Mouse (Mus musculus): Measurements from ENCODE around the gene Zcwpw1.

Gene Zcwpw1

DNA sequence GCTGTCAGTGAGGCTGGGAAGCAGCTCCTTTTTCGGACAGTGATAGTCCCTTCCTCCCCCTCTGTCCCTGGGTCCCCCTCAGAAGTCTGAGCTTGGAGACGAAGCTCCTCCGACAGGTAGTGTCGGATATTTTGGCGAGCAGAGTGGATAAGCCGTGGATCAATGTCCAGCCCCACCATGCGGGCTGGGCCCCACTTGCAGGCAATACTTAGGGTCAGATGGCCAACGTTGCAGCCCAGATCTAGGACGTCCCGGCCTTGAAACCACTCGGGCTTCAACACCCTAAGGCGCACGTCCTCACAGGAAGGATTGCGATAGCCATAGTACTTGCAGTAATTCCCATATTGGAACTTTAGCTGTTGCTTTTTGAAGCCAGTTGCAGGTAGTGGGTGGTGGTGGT, 3.1 kb upstream of the Zcwpw1 start:
- no peak for DNase-seq (ENCODE audit: low spot score)

DNA sequence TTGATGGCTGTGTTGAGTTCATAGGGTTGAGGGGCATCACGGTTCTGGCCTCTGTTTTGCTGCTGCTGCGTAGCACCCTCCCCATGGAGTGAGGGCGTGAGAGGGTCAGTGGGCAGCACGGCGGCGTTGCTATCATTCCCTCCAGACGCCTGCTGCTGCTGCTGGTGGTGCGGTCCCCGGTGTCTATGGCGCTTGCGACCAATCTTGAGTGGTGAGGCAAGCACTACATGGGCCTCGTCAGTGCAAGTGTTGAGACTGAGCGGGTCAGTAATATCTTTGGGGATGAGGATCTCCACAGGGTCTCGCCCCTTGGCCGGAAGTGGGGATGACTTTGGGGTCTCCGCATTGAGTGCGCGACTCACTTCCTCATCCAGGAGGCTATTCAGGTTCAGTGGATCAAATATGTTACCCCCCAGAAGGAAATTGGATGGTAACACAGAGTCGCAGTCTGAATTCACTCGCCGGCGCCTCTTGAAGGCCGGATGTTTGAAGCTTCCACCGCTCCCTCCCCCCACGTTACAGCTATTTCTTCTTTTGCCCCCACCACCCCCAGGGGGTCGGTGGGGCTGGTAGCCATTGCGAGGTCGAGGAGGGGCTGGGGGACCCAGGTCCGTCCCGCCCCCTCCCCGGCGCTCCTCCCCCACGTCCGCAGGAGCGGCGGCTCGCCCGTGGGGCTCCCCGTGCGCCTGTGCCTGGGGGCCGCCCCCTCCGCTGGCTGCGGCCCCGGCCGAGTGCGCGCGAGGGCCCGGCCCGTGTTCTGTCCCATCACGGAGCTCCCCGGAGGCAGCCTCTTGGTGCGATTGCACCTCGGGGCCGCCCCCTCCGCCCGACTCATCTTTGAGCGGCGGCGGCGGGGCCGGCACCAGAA, 2.2 kb upstream of the Zcwpw1 start:
- DNase-seq (ENCODE audit: low spot score) = no peak

DNA sequence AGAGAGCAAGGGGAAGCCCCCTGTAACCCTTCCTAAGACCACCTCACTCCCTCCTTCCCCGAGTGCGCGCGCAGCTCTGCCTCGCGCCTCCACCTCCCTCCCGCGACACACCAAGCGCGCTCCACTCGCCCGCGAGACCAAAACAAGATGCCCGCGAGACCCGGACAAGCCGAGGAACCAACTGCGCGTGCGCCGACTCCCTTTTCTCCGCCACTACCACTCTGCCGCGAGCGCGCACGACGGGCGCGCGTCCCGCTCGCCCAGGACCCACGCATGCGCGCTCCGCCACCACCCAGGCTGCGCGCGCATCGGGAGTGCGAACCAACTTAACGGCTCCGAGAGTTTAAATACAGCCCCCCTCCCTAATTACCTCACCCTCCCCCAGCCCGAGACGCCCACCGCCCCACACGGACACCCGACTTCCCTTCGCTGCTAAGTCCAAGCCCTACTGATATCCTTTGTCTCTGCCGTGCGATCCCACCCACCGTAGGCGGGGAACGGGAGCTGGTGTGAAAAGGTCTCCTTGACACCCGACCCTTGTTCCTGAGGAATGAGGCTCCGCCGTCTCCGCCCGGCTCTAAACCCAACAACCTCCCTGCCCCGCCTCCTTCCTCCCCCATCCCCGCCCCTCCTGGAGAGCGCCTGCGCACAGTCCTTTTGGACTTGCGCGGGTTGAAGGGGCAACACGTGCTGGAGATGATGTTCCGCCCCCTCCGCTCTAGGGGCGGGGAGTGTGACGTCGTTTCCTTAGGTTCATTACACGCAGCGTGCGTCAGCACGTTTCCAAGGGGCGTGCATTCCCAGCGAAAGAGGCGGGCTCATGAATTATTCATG, 1.3 kb upstream of the Zcwpw1 start:
- DNase-seq (ENCODE audit: low spot score) = peak; percentile 99

DNA sequence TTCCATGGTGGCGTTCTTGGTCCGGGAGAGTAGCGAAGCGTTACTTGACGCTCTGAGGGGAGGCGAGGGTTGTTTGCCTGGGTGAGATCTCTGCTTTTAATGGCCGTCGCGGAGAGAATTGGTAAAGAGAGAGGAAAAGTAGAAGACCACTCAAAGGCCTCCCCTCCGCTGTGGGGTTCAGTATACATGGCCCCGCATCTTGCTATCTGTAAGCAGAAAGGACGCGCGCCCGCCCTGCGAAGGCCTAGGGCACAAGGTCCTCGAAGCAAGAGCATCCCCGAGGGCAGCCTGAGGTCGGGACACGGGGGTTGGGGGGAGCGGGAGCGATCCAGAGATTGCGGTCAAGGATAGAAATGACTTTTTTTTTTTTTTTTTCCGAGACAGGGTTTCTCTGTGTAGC, 573 bp downstream of the Zcwpw1 start:
- no peak for DNase-seq (ENCODE audit: low spot score)

DNA sequence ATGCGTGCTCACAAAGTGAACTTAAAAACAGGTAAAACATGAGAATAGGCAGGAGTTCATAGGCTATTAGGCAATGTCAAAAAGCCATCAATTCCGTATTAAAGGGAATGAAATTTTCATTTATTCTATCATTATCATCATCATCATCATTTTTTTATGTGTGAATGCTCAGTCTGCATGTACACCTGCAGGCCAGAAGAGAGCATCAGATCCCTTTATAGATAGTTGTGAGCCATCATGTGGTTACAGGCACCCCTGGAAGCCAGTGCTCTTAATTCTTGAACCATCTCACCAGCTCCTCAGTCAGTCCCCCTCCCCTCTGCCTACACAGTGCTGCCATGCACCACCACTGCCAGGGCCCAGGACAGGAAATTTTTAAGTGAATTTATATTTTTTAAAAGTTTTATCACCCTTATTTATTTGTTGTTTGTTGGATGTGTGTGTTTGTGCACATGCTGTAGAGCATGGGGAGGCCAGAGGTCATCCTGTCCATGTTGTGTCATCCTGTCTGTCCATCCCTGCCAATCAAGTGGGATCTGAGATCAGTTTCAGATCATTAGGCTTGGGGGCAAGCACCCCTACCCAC, 1.4 kb downstream of the Zcwpw1 start:
- DNase-seq (ENCODE audit: low spot score) = no peak

DNA sequence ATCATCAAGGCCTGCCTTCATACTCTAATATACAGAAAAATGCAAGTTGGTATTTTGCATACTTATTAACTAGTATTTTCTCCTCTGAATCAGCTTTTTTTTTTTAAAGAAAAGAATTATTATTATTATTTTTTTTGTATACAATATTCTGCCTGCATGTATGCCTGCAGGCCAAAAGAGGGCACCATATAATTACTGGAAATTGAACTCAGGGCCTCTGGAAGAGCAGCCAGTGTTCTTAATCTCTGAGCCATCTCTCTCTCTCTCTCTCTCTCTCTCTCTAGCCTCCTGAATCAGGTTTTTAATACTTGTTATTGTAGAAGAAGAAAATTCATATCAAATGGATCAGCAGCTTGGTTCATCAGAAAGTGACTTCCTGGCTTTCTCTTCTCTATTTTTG, 4.0 kb downstream of the Zcwpw1 start:
- DNase-seq (ENCODE audit: low spot score) = no peak

DNA sequence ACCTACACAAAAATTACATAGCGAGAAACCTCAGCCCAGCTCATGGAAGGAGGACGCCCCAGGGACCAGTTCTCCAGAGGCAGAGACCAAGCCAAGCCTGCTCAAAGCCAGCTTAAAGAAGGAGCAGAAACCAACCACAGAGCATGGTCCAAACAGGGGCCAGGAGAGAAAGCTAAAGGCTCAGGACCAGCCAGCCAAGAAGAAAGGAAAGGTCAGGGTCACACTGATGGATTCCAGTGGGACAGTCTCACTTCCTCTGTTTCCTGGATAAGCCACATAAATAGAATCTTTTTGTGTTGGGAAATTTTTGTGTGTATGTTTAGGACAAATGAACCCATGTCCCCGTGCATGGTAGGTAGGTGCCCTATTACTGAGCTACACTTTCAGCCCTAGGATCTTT, 9.0 kb downstream of the Zcwpw1 start:
- no peak for DNase-seq (ENCODE audit: low spot score)

DNA sequence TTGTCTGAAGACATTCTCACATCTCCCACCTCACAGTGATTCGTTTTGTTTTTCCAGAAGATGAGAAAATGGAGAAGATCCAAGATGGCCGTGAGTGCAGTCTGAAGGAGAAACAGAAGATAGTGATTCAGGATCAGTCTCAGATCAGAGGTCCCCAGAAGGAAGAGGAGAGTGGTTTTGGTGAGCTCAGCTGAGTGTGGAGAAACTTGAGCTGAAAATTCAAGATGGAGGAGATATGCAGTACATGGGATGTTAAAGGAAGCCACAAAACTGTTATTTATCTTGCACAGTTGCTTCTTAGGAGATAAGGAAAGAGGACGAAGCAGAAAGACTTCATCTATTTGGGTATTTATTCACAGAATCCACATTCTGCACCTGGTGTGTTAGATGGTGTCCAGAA, 13.3 kb downstream of the Zcwpw1 start:
- no peak for DNase-seq (ENCODE audit: low spot score)

DNA sequence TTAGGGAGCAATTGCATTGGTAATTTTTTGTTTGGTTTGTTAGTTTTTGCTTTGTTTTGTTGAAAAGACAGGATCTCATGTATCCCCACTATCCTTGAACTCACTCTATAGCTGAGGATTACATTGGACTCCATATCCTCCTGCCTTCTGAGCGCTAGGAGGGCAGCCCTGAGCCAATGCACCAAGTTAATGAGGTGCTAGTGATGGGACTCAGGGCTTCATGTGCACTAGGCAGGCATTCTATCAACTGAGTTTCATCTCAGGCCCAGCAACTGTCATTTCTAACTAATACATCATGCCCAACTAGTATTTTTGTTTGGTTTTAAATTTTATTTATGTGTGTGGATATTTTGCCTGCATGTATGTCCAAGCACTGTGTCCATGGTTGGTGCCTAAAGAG, 18.6 kb downstream of the Zcwpw1 start:
- DNase-seq (ENCODE audit: low spot score) = no peak

DNA sequence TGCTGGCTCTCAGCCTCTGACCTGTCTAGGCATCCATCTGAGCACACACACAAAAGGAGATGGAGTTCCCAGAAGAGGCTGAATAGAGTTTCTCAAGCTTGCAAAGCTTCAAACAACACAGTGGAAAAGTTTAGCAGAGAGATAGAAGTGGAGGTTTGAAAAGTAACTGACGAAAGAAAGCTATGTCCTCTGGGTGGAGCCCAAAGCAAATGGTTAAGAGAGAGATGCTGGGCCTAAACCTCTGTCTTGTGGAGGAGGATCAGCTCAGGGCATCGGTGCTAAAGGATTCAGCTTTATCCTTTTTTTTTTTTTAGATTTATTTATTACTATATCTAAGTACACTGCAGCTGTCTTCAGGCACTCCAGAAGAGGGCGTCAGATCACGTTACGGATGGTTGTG, 20.7 kb downstream of the Zcwpw1 start:
- DNase-seq (ENCODE audit: low spot score) = no peak

DNA sequence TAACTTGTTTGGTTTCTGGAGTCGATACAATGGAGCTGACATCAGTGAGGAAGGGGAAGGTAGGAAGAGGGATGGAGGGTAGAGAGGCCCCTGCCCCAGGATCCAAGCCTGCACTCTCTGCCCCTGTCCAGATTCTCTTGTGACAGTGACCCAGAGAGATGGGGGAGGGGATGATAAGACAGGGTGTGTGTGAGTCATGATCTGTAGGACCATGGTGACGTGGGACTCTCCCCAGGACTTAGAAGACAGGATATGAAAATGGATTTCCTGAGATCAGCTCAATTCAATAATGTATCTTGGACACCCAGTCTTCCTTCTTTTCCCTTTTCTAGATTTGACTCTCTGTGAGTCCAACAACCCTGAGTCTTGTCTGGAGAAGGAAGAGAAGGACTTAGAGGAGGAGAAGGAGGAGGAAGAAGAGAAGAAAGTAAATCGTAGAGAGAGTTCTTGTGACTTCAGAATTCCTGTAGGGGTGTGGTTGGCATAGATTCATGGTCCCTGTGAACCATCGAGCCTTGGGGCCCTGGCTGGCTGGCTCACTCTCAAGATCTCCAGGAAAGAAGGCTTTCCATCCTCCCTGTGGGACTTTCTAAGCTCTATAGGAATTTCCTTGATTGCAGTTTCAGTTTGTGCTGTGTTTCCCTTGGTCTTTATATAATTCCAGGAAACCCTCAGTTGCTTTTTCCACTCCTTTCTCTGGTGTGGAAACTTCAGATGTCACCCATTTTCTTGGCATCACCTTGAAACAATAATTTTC, 30.0 kb downstream of the Zcwpw1 start:
- no peak for DNase-seq (ENCODE audit: low spot score)

DNA sequence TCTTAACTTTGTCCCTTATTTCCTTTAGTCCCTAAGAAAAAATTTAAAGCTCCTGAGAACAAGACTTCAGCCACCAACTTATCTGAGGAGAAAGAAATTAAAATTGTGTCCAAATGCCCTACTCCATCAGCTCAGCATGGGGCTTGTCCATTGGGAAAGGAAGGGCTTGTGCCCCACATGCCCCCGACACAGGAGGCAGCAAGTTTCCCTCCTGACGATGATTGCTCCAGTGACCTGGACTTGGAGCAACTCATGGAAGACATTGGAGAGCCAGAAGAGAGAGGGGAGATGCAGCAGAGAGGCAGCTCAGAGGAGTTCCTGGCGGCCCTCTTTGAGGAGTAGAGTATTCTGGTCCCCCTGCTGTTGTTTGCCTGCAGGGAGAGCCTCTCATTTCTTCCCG, 34.5 kb downstream of the Zcwpw1 start:
- DNase-seq (ENCODE audit: low spot score) = no peak

DNA sequence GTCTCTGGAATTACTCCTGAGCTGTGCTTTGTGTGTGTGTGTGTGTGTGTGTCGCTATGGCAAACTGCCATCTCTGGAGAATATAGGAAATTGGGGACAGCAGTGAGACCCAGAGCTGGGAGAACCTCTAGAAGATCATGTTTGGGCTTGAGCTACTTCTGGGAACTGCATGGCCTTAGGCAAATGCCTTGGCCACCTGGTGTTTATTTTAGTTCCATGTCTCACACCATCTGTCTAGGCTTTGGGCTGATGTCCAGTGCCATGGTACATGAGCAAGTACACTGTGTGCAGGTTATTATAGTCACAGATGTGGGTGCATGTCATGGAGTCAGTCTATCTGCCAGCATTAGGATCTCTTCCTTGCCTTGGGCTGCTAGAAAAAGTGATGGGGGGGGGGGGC, 35.0 kb downstream of the Zcwpw1 start:
- no peak for DNase-seq (ENCODE audit: low spot score)

DNA sequence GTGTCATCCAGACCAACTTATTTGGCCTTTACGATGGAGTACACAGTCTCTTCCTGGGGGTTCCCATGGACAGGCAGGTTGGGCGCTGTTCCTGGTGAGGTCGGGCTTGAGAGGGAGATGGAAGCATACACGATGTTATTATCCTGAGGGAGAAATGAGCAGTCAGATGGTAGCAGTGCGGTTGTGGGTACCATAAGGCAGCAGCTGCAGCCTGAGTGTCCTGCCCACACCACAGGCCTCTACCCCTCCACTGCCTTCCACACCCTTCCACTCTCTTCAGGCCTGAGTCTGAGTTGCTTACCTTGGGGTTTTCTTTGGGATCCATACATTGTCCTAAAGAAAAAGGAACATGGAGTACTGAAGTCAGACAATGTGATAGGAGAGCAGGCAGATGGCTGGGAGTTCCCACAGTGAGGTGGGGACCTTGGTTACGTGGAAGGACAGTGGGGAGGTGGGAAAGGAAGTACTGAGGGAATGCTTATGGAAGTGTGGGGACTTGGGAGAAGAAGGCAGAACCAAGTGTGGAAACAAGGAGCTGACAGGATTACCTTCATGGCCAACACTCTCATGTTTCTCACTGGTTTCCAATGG, 36.0 kb downstream of the Zcwpw1 start:
- DNase-seq (ENCODE audit: low spot score) = no peak

DNA sequence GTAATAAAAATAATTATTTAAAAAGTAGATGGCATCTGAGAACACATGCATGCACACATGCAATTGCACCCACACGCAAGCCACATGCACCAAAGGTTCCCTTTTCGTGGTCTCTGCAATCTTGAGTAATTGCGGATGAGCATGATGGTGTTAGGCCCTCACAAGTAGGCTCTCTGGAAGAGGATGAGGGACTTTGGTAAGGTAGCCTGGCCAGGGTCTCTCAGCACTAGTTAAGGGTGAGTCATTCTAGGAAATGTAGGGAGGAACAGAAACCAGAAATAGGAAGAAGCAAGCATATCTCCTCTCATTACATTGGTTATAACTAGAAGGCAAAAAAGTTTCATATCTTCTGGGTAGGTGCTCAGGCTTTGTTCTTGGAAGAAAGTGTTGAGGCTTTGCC, 37.4 kb downstream of the Zcwpw1 start:
- no peak for DNase-seq (ENCODE audit: low spot score)

DNA sequence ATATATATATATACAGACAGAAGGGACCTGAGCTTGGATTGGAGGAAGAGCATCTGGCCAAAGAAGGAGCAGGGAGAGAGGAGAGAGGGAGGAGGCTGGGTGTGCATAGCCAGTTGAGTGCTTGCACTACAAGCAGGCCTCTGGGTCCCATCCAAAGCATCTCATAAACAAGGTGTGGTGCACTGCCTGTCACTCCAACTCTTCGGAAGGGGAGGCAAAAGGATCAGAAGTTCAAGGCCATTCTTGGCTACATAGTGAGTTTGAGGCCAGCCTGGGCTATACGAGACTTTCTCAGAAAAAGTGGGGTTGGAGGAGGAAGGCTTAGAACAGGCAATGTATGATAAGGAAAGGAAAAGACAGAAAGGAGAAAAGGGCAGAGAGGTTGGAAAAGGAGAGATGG, 38.4 kb downstream of the Zcwpw1 start:
- no peak for DNase-seq (ENCODE audit: low spot score)

DNA sequence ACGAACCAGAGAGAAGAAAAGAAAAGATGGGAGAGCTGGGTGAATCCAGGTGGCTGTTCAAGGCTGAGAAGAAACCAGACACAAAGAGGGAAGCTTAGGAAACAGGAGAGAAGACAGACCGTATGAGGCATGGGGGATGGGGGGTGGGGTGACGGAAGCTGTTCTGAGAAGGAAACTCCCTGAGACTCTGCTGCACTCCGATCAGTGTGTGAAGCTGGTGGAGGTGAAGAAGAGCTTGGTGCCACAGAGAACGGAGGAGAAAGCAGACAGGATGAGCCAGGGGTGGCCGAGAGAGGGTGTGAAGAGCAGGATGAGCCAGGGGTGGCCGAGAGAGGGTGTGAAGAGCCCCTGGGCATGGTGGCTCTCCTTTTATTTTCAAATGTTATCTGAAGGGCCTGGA, 38.8 kb downstream of the Zcwpw1 start:
- no peak for DNase-seq (ENCODE audit: low spot score)

DNA sequence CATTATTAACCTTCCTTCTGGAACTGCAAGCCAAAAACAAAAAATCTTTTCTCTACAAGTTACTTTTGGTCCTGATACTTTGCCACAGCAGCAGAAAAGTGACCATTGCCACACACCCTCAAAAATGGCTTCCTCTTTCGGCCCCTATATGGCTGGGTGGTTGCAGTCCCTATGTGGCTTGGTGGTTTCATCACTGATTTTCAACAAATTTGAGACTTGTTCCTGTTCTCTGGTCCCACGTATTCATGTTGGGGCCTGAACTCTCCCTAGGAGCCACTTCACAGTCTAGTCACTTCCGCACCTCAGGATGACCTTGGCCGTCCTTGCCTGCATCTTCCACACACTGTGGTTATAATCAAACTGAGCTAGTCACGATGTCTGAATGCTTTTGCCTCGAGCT, 41.1 kb downstream of the Zcwpw1 start:
- no peak for DNase-seq (ENCODE audit: low spot score)

DNA sequence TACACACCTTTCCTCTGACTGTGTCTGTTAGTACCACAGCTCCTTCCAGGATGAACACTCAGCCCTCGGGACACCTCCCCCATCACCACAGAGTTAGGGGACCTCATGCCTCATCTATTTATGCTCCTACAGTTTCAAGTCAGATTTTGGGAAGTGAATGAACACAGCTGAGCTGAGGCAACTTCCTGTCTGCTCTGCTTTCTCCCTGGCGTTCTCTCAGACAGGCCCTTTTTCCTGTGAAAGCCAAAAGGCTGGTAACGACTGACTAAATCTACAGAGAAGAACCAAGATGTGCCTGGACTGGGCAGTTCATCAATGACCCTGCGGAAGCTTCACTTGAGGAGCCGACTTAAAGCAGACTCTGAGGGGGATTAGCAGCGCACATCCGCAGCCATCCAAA, 42.6 kb downstream of the Zcwpw1 start:
- no peak for DNase-seq (ENCODE audit: low spot score)

DNA sequence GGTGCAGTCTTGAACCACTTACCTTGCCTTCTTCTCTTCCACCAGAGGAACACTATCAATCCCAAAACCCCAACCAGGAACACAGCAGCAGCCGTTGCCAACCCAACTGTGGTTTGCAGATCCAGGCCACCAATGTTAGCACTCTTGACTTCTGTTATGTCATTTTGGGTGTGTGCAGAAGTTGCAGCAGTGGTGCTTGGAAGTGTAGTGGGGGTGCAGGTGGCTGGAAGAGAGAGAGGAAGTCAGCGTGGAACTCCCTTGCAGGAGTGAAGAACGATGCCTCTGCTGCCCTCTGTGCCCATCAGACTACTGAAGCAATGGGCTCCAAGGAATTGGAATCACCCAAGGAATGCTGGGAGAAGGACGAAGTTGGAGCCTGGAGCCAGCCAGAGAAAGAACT, 43.5 kb downstream of the Zcwpw1 start:
- DNase-seq (ENCODE audit: low spot score) = no peak

DNA sequence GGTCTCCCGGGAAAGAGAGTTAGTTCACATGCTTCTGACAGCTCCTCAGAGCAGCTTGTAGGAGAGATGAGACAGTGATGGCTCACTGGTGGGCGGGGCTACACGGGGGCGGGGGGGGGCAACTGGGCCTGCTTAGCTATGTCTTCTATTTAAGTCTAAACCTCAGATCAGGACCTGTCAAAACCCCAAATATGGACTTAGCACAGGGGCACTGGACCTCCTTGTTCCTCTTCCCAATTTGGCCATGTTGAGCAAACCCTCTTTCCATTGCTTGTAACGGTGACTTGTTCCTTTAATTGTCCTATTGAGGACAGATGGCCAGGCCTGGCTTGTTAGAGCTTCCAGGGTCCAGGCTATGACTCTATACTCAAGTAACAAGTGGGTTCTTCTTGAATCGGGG, 43.9 kb downstream of the Zcwpw1 start:
- no peak for DNase-seq (ENCODE audit: low spot score)

DNA sequence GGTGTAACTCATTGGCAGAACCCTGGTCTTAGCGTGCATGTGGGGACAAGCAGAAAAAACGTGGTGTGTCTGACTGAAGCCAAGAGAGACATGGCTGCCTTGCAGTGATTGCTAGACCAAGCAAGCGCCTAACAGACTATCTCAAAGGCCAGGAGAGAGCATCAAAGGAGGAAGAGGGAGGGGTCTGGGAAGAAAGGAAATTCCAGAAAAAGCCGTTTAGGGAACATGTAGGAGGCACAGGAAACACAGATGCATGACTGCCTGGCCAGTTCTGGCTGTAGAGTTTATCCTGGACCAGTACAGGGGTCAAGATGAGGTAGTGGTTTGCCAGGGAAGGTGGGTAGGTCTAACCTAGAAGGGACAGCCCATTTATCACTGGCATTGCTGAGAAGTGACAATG, 45.9 kb downstream of the Zcwpw1 start:
- DNase-seq (ENCODE audit: low spot score) = no peak

All from T-cell, adult 2 months (primary cell).